Mouse (Mus musculus) spleen, adult 2 months (tissue): Measurements from ENCODE around the gene Zfp334.

ENCODE experiments used
- CTCF ChIP-seq: fragments of 200-500 bp; IDR thresholded peaks from 2 replicates; pipeline ENCODE4 v1.5.1; 2011; ENCODE audit warnings: mild to moderate bottlenecking, inconsistent platforms; ENCODE audit not compliant: insufficient read depth, insufficient read length, insufficient replicate concordance; ENCODE audit errors: extremely low read depth
- POLR2A ChIP-seq: fragments of 200-500 bp; IDR thresholded peaks from 2 replicates; pipeline ENCODE4 v1.6.1; 2011; ENCODE audit warnings: low read depth, low read length, inconsistent platforms

- TF ChIP-seq CTCF (peak; percentile 79), POLR2A (no peak)
These were observed 23.5 kb downstream of the Zfp334 start for GRCm38 (mm10) chr2:165364334-165365091.
